Mouse (Mus musculus): ENCODE results near the gene Gm45140.

DNA sequence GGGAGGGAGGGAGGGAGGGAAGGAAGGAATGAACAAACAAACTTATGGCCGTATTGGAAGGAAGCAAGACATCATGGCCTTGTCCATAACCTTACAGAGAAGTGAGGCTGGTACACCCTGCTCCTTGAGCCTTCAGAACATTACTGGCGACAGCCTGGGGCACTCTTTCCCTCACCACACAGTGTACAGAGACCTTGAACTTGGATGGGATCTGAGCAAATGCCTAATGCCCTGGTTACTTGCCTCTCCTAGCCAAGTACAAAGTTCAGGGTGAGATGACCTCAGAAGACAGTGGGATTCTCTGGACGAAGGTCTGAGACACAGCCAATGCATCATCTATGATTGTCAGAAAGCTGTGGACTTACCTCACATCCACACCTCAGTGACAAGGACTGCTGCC is 75.7 kb downstream of the Gm45140 start:
- no peak for TF ChIP-seq CTCF (IDR thresholded peaks at IDR 0.05; ENCODE audit: insufficient read depth, low read depth, low read length)
- no peak for TF ChIP-seq POLR2A (IDR thresholded peaks at IDR 0.05; ENCODE audit: insufficient read depth, low read depth, low read length)

All from olfactory bulb, adult 2 months (tissue).